Mouse (Mus musculus) stomach, embryonic 14.5 days (tissue): ENCODE measurements around the gene Slc9b1. TPM values are rescaled to one million over a fixed set of nuclear protein-coding genes. Genes with fewer than 3 reads are reported as not detected.

Experiments used
- ATAC-seq: fragments of 200-750 bp; cut with Nextera tagmentation; 2 replicates; pipeline ENCODE4 v1.8.0; 2017; ENCODE audit warnings: low read depth, moderate TSS enrichment; ENCODE audit not compliant: insufficient number of reproducible peaks, insufficient read depth, low FRiP score
- H3K27ac ChIP-seq: fragments of 300-500 bp; sonication (generic); 2 replicates; pipeline ENCODE4 v1.5.1; 2014; ENCODE audit warnings: mild to moderate bottlenecking, low read length, moderate library complexity, mixed read lengths
- H3K27me3 ChIP-seq: fragments of 300-500 bp; sonication (generic); 2 replicates; pipeline ENCODE4 v1.6.1; 2014; ENCODE audit warnings: low read length, control low read depth, mixed read lengths; ENCODE audit not compliant: control insufficient read depth, insufficient read depth
- H3K36me3 ChIP-seq: fragments of 300-500 bp; sonication (generic); 2 replicates; pipeline ENCODE4 v1.6.1; 2014; ENCODE audit warnings: mild to moderate bottlenecking, control low read depth, low read length, moderate library complexity, mixed read lengths; ENCODE audit not compliant: control insufficient read depth, insufficient read depth
- H3K4me1 ChIP-seq: fragments of 300-500 bp; sonication (generic); 2 replicates; pipeline ENCODE4 v1.6.1; 2014; ENCODE audit warnings: low read length, control low read depth, mixed read lengths; ENCODE audit not compliant: control insufficient read depth, insufficient read depth
- H3K4me2 ChIP-seq: fragments of 300-500 bp; sonication (generic); replicated peaks from 2 replicates; pipeline ENCODE4 v1.6.1; 2014; ENCODE audit warnings: low read depth, low read length, control low read depth
- H3K4me3 ChIP-seq: fragments of 300-500 bp; sonication (generic); 2 replicates; pipeline ENCODE4 v1.5.1; 2014; ENCODE audit warnings: low read depth, low read length, control low read depth
- H3K9ac ChIP-seq: fragments of 300-500 bp; sonication (generic); replicated peaks from 2 replicates; pipeline ENCODE4 v1.6.1; 2014; ENCODE audit warnings: low read depth, mild to moderate bottlenecking, control low read depth, low read length, moderate library complexity, mixed read lengths
- H3K9me3 ChIP-seq: fragments of 300-500 bp; sonication (generic); 2 replicates; pipeline ENCODE4 v1.6.1; 2016; ENCODE audit warnings: low read depth, low read length, control low read depth; ENCODE audit not compliant: control insufficient read depth
- WGBS: fragments of 180-500 bp; shearing (Covaris S2); extraction: QIAGEN DNeasy Blood & Tissue Kit; methylation state at CpG from one replicate; pipeline ENCODE4 v1.1.7; 2014; 5-methylcytosine and 5-hydroxymethylcytosine counted together
- polyA plus RNA-seq: library from polyadenylated mRNA; unstranded; fragments of >200 nt; fragmentation: Nextera tagmentation; extraction: Ambion mirVana; gene quantifications from 2 replicates; pipeline ENCODE4 v1.2.1, GENCODE M21; 2014

Gene Slc9b1
- polyA plus RNA-seq, 1 experiment from 2014 or later, result not detected

DNA sequence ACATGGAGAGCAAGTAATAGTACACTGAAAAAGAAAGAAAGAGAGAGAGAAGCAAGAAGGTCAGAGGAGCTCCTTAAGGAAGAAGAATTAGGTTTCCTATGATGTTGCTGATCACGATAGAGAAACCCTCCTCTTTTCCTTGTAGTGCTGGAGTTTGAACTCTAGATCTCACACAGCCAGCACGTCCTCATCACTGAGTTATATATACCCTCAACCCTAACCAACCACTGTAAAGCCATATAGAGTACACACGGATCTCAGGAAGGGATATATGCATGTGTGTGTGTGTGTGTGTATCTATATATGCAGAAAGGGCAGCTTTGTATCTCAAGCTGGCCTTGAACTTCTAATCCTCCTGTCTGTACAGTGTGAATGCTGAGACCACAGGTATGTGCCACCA, 69.4 kb downstream of the Slc9b1 start:
- Histone ChIP-seq H3K27me3 (no peaks in the 10 kb centered on the region), H3K4me2 (no peak overlapping the region), H3K9me3 (no peaks in the 10 kb centered on the region), H3K9ac (no peak overlapping the region), H3K4me1 (peaks cover 10% of the 10 kb centered on the region), H3K4me3 (no peak overlapping the region), H3K27ac (no peak overlapping the region), H3K36me3 (no peaks in the 10 kb centered on the region; the same call in 1 of the 2 replicates)
- ATAC-seq, result no peak
- 95% methylated on average over 3 of the region's 3 CpGs for WGBS

- 74% methylated on average over 3 of the region's 3 CpGs for WGBS
- no peak overlapping the region for H3K4me3 ChIP-seq
- H3K27ac ChIP-seq, result no peak overlapping the region
- no peaks in the 10 kb centered on the region for H3K9me3 ChIP-seq
- H3K36me3 ChIP-seq, result no peaks in the 10 kb centered on the region; the same call in 1 of the 2 replicates
- no peaks in the 10 kb centered on the region for H3K27me3 ChIP-seq
- H3K4me2 ChIP-seq, result no peak overlapping the region
- no peak for ATAC-seq
- H3K4me1 ChIP-seq, result peaks cover 10% of the 10 kb centered on the region
- no peak overlapping the region for H3K9ac ChIP-seq
Measured at GRCm38 (mm10) chr3:135417799-135418198, 70.0 kb downstream of the Slc9b1 start.

- H3K4me2 ChIP-seq, result no peak overlapping the region
Measured at GRCm38 (mm10) chr3:135420542-135421309, 72.9 kb downstream of the Slc9b1 start.

DNA sequence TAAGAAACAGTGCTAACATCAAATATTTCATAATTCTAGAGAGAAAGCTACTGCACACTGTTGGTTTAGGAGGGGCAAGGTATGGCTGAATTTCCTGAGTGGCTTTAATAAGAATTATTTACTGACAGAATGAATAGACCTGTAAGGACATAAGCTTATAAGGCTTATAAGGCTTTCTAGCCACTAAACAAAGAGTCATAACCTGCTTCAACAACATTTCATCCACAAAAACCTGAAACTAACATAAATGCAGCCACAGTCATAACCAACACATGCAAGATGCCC, 73.4 kb downstream of the Slc9b1 start:
- no peaks in the 10 kb centered on the region for H3K27me3 ChIP-seq
- no peak overlapping the region for H3K27ac ChIP-seq
- ATAC-seq, result no peak
- H3K4me3 ChIP-seq, result no peak overlapping the region
- no peaks in the 10 kb centered on the region for H3K9me3 ChIP-seq
- H3K9ac ChIP-seq, result no peak overlapping the region
- H3K4me2 ChIP-seq, result no peak overlapping the region
- no peaks in the 10 kb centered on the region; the same call in 1 of the 2 replicates for H3K36me3 ChIP-seq
- H3K4me1 ChIP-seq, result peaks cover 8% of the 10 kb centered on the region

More at GRCm38 (mm10) chr3:135420542-135421309, 72.9 kb downstream of the Slc9b1 start:
- no peaks in the 10 kb centered on the region for H3K9me3 ChIP-seq
- ATAC-seq, result no peak
- H3K27me3 ChIP-seq, result no peaks in the 10 kb centered on the region
- no peak overlapping the region for H3K9ac ChIP-seq
- peaks cover 8% of the 10 kb centered on the region for H3K4me1 ChIP-seq
- H3K4me3 ChIP-seq, result no peak overlapping the region
- H3K36me3 ChIP-seq, result no peaks in the 10 kb centered on the region; the same call in 1 of the 2 replicates
- 86% methylated on average over 9 of the region's 9 CpGs for WGBS
- H3K27ac ChIP-seq, result no peak overlapping the region

GRCm38 (mm10) chr3:135422232-135422855, 74.5 kb downstream of the Slc9b1 start:
- Histone ChIP-seq H3K9ac (peak overlapping the region; percentile 64), H3K9me3 (no peaks in the 10 kb centered on the region), H3K4me1 (peaks cover 8% of the 10 kb centered on the region), H3K4me3 (peak overlapping the region; percentile 63), H3K4me2 (peak overlapping the region; percentile 66), H3K36me3 (no peaks in the 10 kb centered on the region), H3K27ac (peak overlapping the region; percentile 95), H3K27me3 (no peaks in the 10 kb centered on the region)
- ATAC-seq, result no peak
- 19% methylated on average over 8 of the region's 8 CpGs for WGBS

- no peaks in the 10 kb centered on the region for H3K9me3 ChIP-seq
- H3K27ac ChIP-seq, result peak overlapping the region; percentile 95
- peak overlapping the region; percentile 63 for H3K4me3 ChIP-seq
- WGBS, result under 1% methylated on average over 101 of the region's 103 CpGs
- H3K27me3 ChIP-seq, result no peaks in the 10 kb centered on the region
- H3K4me2 ChIP-seq, result peak overlapping the region; percentile 74
- ATAC-seq, result peak; percentile 97
- peak overlapping the region; percentile 64 for H3K9ac ChIP-seq
- H3K36me3 ChIP-seq, result no peaks in the 10 kb centered on the region
- H3K4me1 ChIP-seq, result peaks cover 8% of the 10 kb centered on the region
Measured at GRCm38 (mm10) chr3:135422856-135423607, 75.2 kb downstream of the Slc9b1 start.

- Histone ChIP-seq H3K4me1 (peaks cover 8% of the 10 kb centered on the region), H3K4me3 (peak within 1 kb of the TSS; percentile 63), H3K4me2 (peak within 1 kb of the TSS; percentile 74), H3K9me3 (no peaks in the 10 kb centered on the region), H3K27me3 (no peaks in the 10 kb centered on the region), H3K9ac (peak within 1 kb of the TSS; percentile 64), H3K36me3 (no peaks in the 10 kb centered on the region), H3K27ac (peak within 1 kb of the TSS; percentile 95)
- ATAC-seq, result peak; percentile 15; the same call in 1 of the 2 replicates
- WGBS, result 1% methylated on average over 8 of the region's 8 CpGs
Measured at GRCm38 (mm10) chr3:135423608-135424212, 75.9 kb downstream of the Slc9b1 start, which contains the start of gene Cisd2. Gene Cisd2, minus strand, starts transcription at chr3:135423925.
